Mouse (Mus musculus) heart, embryonic 12.5 days (tissue): ENCODE results near the gene Dmrt3. TPM values are rescaled to one million over a fixed set of nuclear protein-coding genes. Genes with fewer than 3 reads are reported as not detected.
A peak's percentile ranks its signal among the peaks of the same experiment; 100 is the strongest.

Experiments used
- ATAC-seq: fragments of 200-750 bp; cut with Nextera tagmentation; 2 replicates; pipeline ENCODE4 v1.8.0; 2017; ENCODE audit warnings: moderate TSS enrichment, moderate library complexity; ENCODE audit not compliant: insufficient number of reproducible peaks, low FRiP score
- H3K27ac ChIP-seq: fragments of 300-500 bp; sonication (generic); 2 replicates; pipeline ENCODE4 v1.5.1; 2016; ENCODE audit warnings: mild to moderate bottlenecking, moderate library complexity; ENCODE audit not compliant: poor library complexity, severe bottlenecking
- H3K27me3 ChIP-seq: fragments of 300-500 bp; sonication (generic); replicated peaks from 2 replicates; pipeline ENCODE4 v1.6.1; 2016; ENCODE audit warnings: mild to moderate bottlenecking, moderate library complexity
- H3K36me3 ChIP-seq: fragments of 300-500 bp; sonication (generic); 2 replicates; pipeline ENCODE4 v1.6.1; 2016; ENCODE audit warnings: mild to moderate bottlenecking, moderate library complexity
- H3K4me1 ChIP-seq: fragments of 300-500 bp; sonication (generic); replicated peaks from 2 replicates; pipeline ENCODE4 v1.6.1; 2016; ENCODE audit warnings: mild to moderate bottlenecking
- H3K4me2 ChIP-seq: fragments of 300-500 bp; sonication (generic); 2 replicates; pipeline ENCODE4 v1.6.1; 2016; ENCODE audit warnings: mild to moderate bottlenecking, moderate library complexity
- H3K4me3 ChIP-seq: fragments of 300-500 bp; sonication (generic); 2 replicates; pipeline ENCODE4 v1.5.1; 2016; ENCODE audit warnings: mild to moderate bottlenecking
- H3K9ac ChIP-seq: fragments of 300-500 bp; sonication (generic); 2 replicates; pipeline ENCODE4 v1.6.1; 2016; ENCODE audit warnings: mild to moderate bottlenecking, moderate library complexity
- H3K9me3 ChIP-seq: fragments of 300-500 bp; sonication (generic); replicated peaks from 2 replicates; pipeline ENCODE4 v1.6.1; 2016; ENCODE audit warnings: mild to moderate bottlenecking, moderate library complexity
- WGBS: fragments of 180-500 bp; shearing (Covaris S2); methylation state at CpG from one replicate; pipeline ENCODE4 v1.1.7; 2016; 5-methylcytosine and 5-hydroxymethylcytosine counted together
- polyA plus RNA-seq: library from polyadenylated mRNA; unstranded; fragments of >200 nt; fragmentation: Nextera tagmentation; extraction: Ambion mirVana; gene quantifications from 2 replicates; pipeline ENCODE4 v1.2.1, GENCODE M21; 2016

Dmrt3 gene
- polyA plus RNA-seq, 1 experiment from 2014 or later = not detected

GRCm38 (mm10) chr19:25628490-25628889 is 18.4 kb downstream of the Dmrt3 start:
- Histone ChIP-seq H3K4me3 (no peak overlapping the region), H3K4me2 (no peak overlapping the region), H3K9ac (no peak overlapping the region), H3K4me1 (0 out of 2 replicates have a peak, but pooled peaks cover 3% of the 10 kb centered on the region), H3K36me3 (no peaks in the 10 kb centered on the region), H3K9me3 (no peaks in the 10 kb centered on the region), H3K27ac (no peak overlapping the region), H3K27me3 (peaks cover 70% of the 10 kb centered on the region)
- ATAC-seq = no peak
- whole genome bisulfite sequencing = 9% methylated on average over 9 of the region's 9 CpGs

- no peak overlapping the region for H3K9ac ChIP-seq
- no peak overlapping the region for H3K27ac ChIP-seq
- H3K36me3 ChIP-seq = no peaks in the 10 kb centered on the region
- H3K27me3 ChIP-seq = peaks cover 23% of the 10 kb centered on the region
- H3K4me2 ChIP-seq = no peak overlapping the region
- H3K4me3 ChIP-seq = no peak overlapping the region
- H3K9me3 ChIP-seq = no peaks in the 10 kb centered on the region
- no peak for ATAC-seq
- 79% methylated on average over 5 of the region's 5 CpGs for WGBS
- 0 out of 2 replicates have a peak, but pooled peaks cover 13% of the 10 kb centered on the region for H3K4me1 ChIP-seq
Observed at GRCm38 (mm10) chr19:25635119-25635518, 25.0 kb downstream of the Dmrt3 start.

GRCm38 (mm10) chr19:25635622-25636244 is 25.6 kb downstream of the Dmrt3 start:
- H3K4me1 ChIP-seq = 0 out of 2 replicates have a peak, but pooled peaks cover 13% of the 10 kb centered on the region
- H3K27ac ChIP-seq = no peak overlapping the region
- H3K9me3 ChIP-seq = no peaks in the 10 kb centered on the region
- H3K9ac ChIP-seq = peak overlapping the region; percentile 56; the same call in 1 of the 2 replicates
- H3K4me2 ChIP-seq = peak overlapping the region; percentile 69
- H3K36me3 ChIP-seq = no peaks in the 10 kb centered on the region
- WGBS = 11% methylated on average over 22 of the region's 22 CpGs
- H3K4me3 ChIP-seq = peak overlapping the region; percentile 33
- peaks cover 20% of the 10 kb centered on the region for H3K27me3 ChIP-seq
- no peak for ATAC-seq

GRCm38 (mm10) chr19:25638766-25639361 is 28.8 kb downstream of the Dmrt3 start:
- Histone ChIP-seq H3K4me2 (no peak overlapping the region), H3K27ac (no peak overlapping the region), H3K9me3 (no peaks in the 10 kb centered on the region), H3K4me3 (no peak overlapping the region), H3K27me3 (peaks cover 20% of the 10 kb centered on the region), H3K4me1 (0 out of 2 replicates have a peak, but pooled peaks cover 7% of the 10 kb centered on the region), H3K9ac (no peak overlapping the region), H3K36me3 (no peaks in the 10 kb centered on the region)
- WGBS = 70% methylated on average over 11 of the region's 11 CpGs
- ATAC-seq = no peak

GRCm38 (mm10) chr19:25641786-25642185 is 31.7 kb downstream of the Dmrt3 start:
- H3K9me3 ChIP-seq = no peaks in the 10 kb centered on the region
- no peak overlapping the region for H3K27ac ChIP-seq
- no peak overlapping the region for H3K4me3 ChIP-seq
- H3K36me3 ChIP-seq = no peaks in the 10 kb centered on the region
- no peak overlapping the region for H3K9ac ChIP-seq
- ATAC-seq = no peak
- no peak overlapping the region for H3K4me2 ChIP-seq
- H3K27me3 ChIP-seq = peaks cover 15% of the 10 kb centered on the region
- 71% methylated on average over 6 of the region's 6 CpGs for WGBS
- H3K4me1 ChIP-seq = no peaks in the 10 kb centered on the region

- no peak overlapping the region for H3K27ac ChIP-seq
- H3K9me3 ChIP-seq = no peaks in the 10 kb centered on the region
- H3K4me3 ChIP-seq = no peak overlapping the region
- no peaks in the 10 kb centered on the region for H3K36me3 ChIP-seq
- H3K4me2 ChIP-seq = no peak overlapping the region
- no peak overlapping the region for H3K9ac ChIP-seq
- H3K4me1 ChIP-seq = no peaks in the 10 kb centered on the region
- ATAC-seq = no peak
- no peaks in the 10 kb centered on the region for H3K27me3 ChIP-seq
- WGBS = 59% methylated on average over 3 of the region's 3 CpGs
Observed at GRCm38 (mm10) chr19:25647136-25647535, 37.0 kb downstream of the Dmrt3 start.

- Histone ChIP-seq H3K4me2 (no peak overlapping the region), H3K9me3 (no peaks in the 10 kb centered on the region), H3K4me3 (no peak overlapping the region), H3K36me3 (no peaks in the 10 kb centered on the region), H3K27ac (no peak overlapping the region), H3K4me1 (no peaks in the 10 kb centered on the region), H3K27me3 (no peaks in the 10 kb centered on the region), H3K9ac (no peak overlapping the region)
- 66% methylated on average over 4 of the region's 4 CpGs for WGBS
- ATAC-seq = no peak
Observed at GRCm38 (mm10) chr19:25648701-25649100, 38.6 kb downstream of the Dmrt3 start.

- no peaks in the 10 kb centered on the region for H3K9me3 ChIP-seq
- H3K4me2 ChIP-seq = no peak overlapping the region
- no peak overlapping the region for H3K4me3 ChIP-seq
- no peaks in the 10 kb centered on the region for H3K4me1 ChIP-seq
- no peak for ATAC-seq
- no peaks in the 10 kb centered on the region for H3K36me3 ChIP-seq
- no peak overlapping the region for H3K27ac ChIP-seq
- H3K27me3 ChIP-seq = no peaks in the 10 kb centered on the region; the same call in 1 of the 2 replicates
- H3K9ac ChIP-seq = no peak overlapping the region
- 63% methylated on average over 10 of the region's 10 CpGs for WGBS
Observed at GRCm38 (mm10) chr19:25650474-25650873, 40.4 kb downstream of the Dmrt3 start.

- no peak for ATAC-seq
- Histone ChIP-seq H3K4me3 (no peak overlapping the region), H3K4me1 (no peaks in the 10 kb centered on the region), H3K27ac (no peak overlapping the region), H3K36me3 (no peaks in the 10 kb centered on the region), H3K9me3 (no peaks in the 10 kb centered on the region), H3K4me2 (no peak overlapping the region), H3K27me3 (no peaks in the 10 kb centered on the region; the same call in 1 of the 2 replicates), H3K9ac (no peak overlapping the region)
- WGBS = 67% methylated on average over 5 of the region's 5 CpGs
Observed at GRCm38 (mm10) chr19:25652560-25652959, 42.5 kb downstream of the Dmrt3 start.

GRCm38 (mm10) chr19:25654034-25654749 is 44.1 kb downstream of the Dmrt3 start:
- Histone ChIP-seq H3K9ac (no peak overlapping the region), H3K4me3 (no peak overlapping the region), H3K4me1 (no peaks in the 10 kb centered on the region), H3K27me3 (no peaks in the 10 kb centered on the region; the same call in 1 of the 2 replicates), H3K27ac (no peak overlapping the region), H3K36me3 (no peaks in the 10 kb centered on the region), H3K9me3 (no peaks in the 10 kb centered on the region), H3K4me2 (no peak overlapping the region)
- ATAC-seq = no peak
- 64% methylated on average over 12 of the region's 12 CpGs for WGBS
